Mouse (Mus musculus) monocyte, adult 5-6 weeks (primary cell): ENCODE data around the gene Dlgap1. TPM values are rescaled to one million over a fixed set of nuclear protein-coding genes. Genes with fewer than 3 reads are reported as not detected.
"Not testable (repeated sequence)": the region's sequence is repeated elsewhere in the genome, so short reads cannot be mapped to it uniquely, and the experiment has no call there.

ENCODE experiments used
- ATAC-seq: fragments of 153-309, 156-312 bp; replicated peaks from 2 replicates; pipeline ENCODE4 v1.8.0; 2017; ENCODE audit warnings: mild to moderate bottlenecking; ENCODE audit not compliant: low TSS enrichment, insufficient number of reproducible peaks, severe bottlenecking, poor library complexity, low FRiP score
- total RNA-seq: library from RNA; stranded (forward); fragments of 200-1000, 200-491, 200-594 nt; gene quantifications from 3 replicates; pipeline ENCODE4 v1.2.3, GENCODE M21; 2017

Gene Dlgap1
- total RNA-seq, 1 experiment from 2014 or later, result not detected

DNA sequence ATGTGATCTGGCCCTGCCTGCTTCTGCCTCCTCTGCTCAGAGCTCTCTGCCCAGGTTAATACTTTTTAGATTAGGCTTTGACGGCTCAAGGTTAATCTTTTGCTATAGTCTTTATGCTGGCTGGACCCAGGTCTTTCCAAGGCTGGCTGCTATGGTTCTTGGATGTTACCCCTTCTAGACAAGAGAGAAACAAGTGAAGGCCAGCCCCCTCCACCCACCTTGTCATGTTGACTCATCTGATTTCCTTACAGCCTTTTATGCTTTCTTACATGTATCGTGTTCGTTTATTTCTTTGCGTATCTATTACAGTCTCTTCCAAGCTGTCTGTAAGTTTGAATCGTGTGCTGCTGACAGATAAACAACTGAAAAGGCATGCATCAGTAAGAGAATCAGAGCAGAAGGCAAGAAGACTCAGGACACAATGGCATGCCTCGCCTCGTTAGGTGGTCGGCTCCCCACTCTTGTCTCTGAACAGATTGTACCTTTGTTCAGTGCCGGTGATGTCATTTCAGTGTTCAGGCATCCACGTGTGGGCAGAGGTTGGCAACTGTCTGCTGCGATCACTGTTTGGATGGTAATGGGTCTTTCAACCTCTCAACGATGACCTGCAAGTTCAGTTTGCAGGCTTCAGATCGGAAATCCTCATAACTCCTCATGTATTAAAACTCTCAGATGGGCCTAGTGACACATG lies 618.0 kb downstream of the Dlgap1 start:
- no peak for ATAC-seq

DNA sequence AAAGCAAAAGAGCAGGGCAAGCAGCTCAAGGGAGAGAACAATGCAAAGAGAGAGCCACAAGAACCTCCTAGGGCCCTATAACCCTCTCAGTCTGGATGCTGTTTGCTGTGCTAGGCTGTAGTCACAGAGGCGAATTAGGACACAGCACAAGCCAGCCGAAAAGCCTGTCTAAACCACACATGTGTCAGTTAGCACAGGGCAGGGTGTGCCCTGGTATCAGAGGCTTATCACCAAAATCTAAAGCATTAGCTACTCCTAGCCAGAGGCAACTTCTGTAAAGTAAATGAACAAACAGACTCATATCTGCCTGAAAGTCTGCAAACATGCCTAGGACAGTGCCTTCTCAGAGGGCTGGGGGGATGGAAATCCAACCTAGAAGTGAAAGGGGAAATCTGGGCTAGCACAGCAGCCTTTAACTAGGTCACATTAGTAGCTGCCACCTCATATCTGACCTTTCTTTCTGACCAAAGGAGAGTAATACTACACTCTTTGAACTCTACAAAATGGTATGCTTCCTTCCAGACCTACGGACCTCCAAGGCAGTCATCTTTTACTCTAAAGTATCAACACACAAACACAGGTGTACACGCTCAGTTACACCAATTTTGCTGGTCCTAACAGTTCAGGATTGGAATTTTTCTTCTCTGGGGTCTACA lies 619.2 kb downstream of the Dlgap1 start:
- ATAC-seq, result not testable (repeated sequence)

DNA sequence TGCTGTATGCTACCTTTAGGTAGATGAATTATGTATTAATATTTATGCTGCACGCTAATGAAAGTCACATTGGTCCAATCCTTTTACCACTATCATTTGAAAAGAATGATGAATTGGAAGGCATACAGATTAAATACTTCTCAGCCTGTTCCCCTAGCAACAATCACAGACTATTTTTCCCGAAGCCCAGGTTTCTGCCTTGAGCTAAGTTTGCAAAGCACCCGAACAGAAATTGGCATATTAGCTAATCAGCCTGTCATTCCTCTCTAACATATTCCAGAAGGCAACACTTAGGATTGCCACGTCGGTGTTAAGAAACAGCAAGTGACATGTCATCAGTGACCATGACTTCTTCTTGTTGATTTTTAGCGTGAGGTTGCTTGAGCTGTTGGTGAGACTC lies 619.8 kb downstream of the Dlgap1 start:
- no peak for ATAC-seq

DNA sequence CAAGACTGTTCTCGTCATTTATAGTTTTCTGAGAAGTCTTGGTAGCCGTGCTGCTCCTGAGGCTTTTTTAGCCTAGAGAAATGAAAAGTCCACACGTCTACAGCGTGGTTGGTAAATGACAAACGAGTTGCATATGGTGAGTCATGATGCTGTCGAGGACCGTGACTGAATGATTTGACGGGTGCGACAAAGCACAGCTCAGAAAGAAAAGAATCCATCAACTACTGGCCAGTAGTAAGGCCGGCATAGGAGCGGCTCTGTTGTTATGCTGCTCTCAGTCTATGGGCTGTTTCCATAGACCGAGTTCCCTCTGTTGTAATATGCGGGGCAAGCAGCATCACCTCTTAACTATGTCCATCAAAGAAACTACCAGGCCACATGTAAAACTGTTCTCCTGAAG lies 620.3 kb downstream of the Dlgap1 start:
- ATAC-seq, result no peak

DNA sequence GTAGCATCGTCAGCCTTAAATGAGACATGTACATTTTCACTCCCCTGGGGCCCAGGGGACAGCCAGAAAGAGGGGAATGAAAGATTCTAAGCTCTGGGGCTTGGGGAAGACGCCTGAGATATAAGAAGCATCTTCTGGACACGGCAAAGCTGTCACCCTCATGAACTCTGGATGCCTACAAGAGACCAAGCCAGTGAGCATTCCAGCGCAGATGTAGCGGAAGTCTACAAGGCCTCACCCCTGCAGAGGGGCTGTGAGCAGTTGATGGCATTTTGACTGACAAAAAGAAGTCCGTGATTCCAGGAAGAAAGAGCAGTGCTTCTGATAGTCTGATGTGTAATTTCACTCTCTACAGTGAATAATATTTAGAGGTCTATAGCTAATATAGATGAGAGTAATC lies 621.6 kb downstream of the Dlgap1 start:
- ATAC-seq, result no peak

DNA sequence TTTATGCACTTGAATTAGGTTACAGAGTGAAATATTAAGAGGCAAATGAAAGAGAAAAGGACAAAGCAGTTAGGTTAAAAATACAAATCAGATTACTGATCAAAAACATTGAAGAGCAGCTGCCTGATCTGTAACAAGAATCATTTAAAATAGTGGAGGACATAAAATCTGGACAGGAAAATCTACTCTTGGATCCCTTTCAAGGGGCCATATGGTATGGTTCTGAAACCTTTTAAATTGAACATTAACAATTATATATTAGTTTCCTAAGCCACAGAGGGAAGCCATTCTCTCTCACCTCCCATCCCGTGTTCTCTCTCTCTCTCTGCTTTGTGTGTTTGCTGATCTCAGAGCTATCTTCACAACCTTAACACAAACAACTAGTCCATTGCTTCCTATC lies 625.4 kb downstream of the Dlgap1 start:
- ATAC-seq, result no peak

DNA sequence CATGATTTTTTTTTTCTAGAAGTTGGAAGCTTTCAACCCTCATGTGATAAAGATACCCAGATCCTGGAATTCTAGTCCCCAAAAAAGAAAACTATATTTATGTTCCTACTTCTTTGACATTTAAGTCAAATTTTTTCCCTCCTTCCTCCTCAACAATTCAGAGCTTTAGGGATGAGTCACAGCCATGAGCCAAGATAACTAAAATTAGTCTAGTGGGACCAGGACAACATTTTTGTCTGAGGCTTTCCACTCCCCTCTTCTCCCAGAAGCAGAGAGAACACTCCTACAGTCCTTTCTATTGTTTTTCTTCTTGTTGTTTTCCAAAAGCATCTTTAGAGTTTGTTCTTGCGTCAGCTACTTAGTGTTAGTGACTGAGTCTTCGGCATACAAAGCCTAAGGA lies 627.5 kb downstream of the Dlgap1 start:
- ATAC-seq, result no peak

DNA sequence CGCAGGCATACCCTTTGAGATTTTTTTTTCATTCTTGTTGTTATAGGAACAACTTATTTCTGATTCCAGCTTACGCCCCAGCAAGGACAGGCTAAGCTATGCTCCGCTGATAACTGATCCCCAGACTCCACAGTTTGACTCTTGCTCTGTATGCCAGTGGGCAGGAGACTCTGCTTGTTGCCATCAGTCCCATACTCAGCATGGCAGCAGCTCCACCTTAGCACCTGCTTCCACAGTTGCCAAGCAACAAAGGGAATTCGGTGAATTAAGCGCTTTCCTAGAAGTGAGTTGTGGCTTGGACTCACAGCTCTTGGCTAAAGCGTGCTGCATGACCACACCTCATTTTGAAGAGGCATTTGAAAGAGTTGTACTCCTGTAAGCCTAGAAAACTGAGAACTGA lies 631.6 kb downstream of the Dlgap1 start:
- no peak for ATAC-seq

DNA sequence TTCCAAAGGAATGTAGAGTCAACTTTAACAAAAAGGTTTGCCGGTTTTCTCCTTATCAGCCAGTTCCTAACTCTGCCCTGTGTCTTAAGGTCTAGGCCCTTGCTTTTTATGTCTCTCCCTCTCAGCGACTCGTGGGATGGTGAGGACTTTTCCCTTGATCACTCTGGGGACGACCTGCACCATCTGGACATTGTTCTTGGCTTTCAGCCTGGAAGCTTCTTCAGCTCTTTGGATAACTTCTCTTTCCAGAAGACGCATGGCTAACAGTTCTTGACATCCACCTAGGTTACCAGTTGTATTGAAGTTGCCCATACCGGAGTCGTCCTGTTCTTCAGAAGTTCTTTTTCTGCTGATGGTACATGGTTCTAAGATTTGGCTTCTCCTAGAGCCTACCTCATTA lies 633.2 kb downstream of the Dlgap1 start:
- no peak for ATAC-seq

DNA sequence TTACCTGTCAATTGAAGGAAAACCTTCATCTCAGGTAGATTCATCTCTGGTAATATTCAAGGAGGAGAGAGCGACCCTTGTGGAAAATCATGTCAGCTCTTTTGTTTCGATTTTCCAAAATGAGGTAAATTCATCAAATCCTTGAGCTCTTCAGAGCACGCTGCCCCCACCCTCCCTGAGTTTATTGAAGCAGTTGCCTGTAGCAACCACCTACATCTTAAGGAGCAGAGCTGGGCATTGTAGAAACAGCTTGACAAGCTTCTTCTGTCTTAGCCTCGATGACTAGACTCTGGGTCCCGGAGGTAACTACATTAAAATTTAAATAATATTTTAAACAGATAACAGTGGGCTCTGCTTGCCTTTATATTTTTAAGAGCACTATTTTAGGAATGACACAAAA lies 636.8 kb downstream of the Dlgap1 start:
- no peak for ATAC-seq

DNA sequence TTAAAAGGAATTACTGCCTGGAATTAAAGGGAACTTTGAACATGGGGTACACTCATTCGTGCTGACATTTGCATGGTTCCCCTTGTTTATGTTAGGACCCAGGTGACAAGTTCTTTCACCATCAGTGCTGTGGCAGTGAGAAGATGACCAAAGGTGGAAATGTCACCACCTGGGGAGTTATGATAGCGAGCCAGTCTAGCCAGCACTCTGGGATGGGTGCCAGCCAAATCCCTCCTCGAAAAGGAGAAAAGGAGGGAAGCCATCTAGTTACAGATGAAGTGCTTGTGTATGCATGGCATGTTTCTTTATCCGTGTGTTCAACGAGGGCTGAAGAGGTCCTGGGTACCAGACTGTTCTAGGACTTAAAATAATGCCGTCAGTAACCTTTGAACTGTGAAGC lies 643.3 kb downstream of the Dlgap1 start:
- ATAC-seq, result no peak

DNA sequence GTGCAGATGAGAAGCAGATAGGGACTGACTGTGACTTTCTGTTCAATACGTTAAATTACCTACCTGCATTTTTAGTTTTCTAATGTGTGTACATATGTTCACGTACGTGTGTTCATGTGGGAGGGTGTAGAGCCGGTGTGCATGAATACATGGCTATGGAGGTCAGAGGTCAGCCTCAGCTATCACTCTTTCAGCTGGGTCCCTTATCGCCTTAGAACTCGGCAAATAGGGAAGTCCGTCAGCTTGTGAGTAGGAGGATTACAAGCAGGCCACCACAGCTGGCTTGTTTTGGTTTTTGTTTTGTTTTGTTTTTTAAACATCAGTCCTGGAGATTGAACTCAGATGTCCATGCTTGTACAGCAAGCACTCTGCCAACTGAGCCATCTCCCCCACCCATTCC lies 645.0 kb downstream of the Dlgap1 start:
- no peak for ATAC-seq

DNA sequence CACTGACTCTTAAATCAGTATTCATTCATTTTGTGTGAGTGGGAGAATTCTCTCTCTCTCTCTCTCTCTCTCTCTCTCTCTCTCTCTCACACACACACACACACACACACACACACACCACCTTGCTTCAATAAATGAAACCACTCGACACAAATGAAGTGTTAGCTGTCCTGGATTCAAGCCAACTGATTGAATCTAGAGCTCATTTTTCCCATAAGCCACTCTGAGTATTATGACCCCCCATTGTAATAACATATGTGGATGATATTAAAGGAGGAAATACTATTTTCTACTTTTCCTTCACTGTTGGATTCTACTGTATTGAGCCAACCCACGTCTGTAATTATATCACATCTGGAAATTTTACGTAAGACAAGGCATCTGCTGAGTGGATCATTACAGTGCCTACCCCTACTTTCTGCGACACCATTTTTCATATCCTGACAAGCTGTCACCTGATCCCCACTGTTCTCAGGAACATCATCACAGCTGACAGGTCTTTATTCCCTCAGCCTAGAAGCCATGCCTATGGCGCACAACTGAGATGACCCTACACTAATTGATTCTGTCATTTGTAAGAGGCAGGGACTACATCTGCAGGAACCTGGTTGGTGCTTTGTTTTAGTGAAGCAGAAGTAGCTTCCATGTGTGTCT lies 645.7 kb downstream of the Dlgap1 start:
- ATAC-seq, result no peak

DNA sequence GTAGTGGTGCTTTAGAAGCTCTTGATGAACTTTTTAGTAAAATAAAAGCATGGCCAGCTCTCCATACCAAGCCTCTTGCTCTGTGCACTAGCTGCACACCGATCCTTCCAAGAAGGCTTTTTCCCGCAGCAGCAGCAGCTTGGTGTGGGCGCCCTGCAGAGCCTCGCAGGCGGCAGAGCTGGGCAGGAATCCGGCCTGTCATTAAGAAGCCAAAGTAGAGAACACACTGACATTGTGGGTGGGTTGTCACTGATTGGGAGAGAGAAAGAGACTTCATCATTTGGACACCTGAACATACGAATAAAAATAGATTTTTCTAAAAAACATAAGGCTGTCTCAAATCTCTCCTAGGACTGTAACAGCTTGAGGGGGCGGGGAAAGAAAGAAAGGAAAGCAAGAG lies 653.6 kb downstream of the Dlgap1 start:
- no peak for ATAC-seq

DNA sequence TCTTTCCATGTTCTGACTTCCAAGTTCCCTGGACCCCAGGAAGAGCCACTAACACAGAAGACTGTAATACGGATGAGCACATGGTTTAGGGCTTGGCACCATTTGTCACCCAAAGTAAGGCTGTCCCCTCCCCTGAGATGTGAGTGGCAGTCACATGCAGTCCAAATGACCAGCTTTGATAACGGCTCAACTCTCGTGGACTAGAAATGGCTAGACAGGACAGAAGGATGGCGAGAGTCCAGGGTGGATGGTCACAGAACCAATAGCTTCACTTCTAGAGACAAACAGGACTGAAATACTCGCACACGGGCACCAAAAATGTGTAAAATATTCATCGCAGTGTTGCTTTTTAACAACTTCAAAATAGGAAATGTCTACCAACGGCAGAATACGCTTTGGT lies 657.5 kb downstream of the Dlgap1 start:
- no peak for ATAC-seq

DNA sequence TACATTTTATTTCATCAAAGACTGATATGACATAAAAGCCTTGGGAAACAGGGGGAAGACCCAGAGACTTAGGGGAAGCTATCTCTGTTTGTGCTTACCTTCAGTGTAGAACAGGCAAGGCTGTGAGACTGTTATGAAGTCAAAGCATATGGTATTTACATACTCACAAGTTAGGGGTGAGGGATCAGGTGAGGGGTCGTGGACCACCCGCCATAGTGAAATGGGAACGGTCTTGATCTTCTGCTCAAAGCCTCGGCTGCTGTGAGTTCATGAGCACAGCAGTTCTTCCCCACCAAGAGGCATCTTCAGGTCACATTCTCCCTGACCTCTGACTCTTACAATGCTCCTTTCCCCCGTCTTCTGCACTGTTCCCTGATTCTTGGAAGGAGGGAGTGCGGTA lies 658.1 kb downstream of the Dlgap1 start:
- no peak for ATAC-seq

DNA sequence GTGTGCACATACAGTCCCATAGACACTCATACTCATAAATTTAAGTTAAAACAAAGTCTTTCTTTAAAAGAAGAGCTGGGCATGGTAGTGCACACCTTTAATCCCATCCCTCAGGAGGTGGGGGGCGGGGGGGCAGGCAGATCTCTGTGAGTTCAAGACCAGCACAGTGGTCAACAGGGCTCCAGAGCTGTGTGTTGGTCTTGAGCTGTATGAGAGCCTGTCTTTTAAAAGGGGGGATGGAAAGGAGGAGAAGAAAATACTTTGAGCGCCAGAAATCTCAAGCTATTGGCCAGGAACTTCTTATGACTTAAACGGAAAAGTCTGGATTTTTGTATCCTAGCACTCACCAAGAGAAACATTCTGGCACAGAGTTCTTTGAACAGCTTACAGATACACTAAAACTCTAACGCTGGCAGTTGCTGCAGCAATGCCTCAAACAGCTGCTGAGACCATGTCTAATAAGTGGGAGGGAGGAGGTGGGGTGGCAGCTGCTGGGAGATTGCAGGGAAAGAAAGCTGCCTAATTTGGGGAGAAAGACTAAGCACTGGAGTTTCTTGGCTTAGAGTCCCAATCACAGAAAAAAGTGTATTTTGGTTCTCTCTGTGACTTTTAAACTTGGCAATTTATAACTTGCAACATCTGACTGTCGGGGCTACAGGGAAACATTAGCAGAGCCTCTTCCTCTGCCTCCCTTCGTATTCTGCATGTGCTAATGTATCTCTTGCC lies 660.9 kb downstream of the Dlgap1 start:
- no peak for ATAC-seq

DNA sequence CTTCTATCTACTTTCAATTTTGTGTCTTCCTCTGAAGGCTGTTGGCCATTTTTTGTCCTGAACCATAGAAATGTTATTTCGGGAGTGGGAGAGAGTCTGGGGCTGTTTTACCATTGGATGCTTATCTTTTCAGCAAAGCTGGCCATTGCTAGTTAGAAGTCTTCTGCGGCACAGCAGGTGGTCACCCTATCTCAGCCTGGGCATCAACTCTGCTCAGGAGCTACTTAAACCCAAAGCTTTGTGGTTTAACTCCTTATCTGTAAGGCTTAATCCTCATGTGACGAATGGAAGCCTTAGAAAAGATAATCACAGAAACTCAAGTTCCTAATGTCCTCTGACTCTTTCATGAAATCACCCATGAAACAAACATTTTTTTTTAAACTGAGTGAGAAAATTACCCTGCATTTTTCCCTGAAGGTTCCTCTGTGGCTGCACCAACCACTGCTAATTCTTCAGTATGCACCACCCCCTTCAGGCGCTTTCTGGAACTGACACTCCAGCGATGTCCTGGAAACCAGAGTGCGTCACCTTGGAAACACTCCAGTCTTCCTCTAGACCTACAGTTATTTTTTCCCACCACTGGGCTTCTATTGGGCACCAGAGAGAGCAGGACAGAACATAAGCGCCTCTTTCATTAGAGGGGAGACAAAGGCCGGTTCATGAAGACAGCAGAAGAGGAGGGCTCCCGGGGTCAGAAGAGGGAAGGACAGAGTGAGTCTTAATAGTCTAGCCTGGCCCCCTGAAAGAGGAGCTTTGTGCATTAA lies 664.5 kb downstream of the Dlgap1 start:
- no peak for ATAC-seq

DNA sequence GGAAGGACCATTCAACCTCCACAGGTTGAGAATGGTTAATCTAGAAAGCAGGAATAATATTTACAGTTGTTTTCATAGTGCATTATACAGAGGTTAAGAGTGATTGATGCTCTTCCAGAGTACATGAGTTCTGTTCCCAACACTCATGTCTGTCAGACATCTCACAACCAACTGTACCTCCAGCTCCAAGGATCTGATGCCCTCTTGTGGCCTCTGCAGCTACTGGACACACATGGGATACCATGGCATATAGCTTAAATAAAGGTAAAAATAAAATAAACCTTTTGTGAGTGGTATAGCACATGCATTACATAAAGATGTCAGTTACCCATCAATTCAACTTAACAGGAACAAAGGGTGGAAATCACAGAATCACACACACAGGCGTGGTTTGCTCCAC lies 674.3 kb downstream of the Dlgap1 start:
- no peak for ATAC-seq
